Mouse (Mus musculus): ENCODE data around the gene Cfap126.
"Not testable (repeated sequence)": the region's sequence is repeated elsewhere in the genome, so short reads cannot be mapped to it uniquely, and the experiment has no call there.

Cfap126 gene

DNA sequence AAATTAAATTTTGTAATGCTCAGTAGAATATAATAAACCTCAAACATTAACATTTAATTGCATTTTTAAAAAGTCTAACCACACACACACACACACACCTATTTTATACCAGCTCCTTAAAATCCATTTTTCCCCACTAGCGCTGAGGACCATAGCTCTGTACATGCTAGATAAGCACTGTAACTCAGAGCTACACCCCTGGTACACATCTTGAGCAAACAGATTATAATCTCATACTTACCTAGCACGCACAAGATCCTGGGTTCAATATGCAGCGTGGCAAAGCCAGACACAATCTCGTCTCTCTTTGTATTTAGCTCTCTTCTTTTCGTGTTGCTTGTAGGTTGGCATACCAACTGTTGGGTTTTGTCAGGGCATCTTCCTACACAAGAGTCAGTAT is 10.7 kb downstream of the Cfap126 start:
- peak; percentile 57 for DNase-seq (ENCODE audit: low read depth, low spot score)

GRCm38 (mm10) chr1:171129251-171129650 is 15.5 kb downstream of the Cfap126 start:
- DNase-seq (ENCODE audit: low read depth, low spot score) = no peak

- no peak for DNase-seq (ENCODE audit: low read depth, low spot score)
Measured at GRCm38 (mm10) chr1:171130971-171131370, 17.3 kb downstream of the Cfap126 start.

DNA sequence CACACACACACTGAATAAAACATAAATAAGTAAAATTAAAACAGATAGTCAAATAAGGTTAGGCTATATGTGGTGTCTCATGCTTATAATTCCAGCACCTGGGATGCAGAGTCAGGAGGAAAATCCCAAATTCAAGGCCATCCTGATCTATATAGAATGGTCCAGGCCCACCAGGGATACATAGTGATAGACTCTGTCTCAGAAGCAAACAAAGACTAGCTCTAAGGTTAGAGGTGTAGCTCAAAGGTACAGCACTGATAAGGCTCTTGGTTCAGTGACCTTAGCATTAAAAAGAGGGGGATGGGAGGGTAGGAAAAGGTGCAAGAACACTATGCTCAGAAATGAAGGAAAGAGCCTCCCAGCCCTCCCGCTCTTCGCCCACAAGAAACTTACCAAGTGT is 21.9 kb downstream of the Cfap126 start:
- no peak for DNase-seq (ENCODE audit: low read depth, low spot score)

GRCm38 (mm10) chr1:171137486-171138155 is 23.9 kb downstream of the Cfap126 start:
- not testable (repeated sequence) for DNase-seq (ENCODE audit: low read depth, low spot score)

DNA sequence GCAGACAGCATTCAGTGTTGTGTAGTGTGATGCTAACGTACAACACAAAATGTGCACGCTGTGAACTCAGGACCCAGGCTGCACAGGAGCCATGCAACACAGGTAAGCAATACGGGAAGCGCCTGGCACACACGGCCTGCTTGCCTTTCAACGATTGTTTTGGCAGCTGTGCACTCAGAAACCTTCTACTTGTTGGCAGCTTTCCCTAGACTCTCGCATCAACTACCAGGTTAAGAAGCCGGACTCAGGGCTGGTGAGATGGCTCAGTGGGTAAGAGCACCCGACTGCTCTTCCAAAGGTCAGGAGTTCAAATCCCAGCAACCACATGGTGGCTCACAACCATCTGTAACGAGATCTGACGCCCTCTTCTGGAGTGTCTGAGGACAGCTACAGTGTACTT is 29.3 kb downstream of the Cfap126 start:
- DNase-seq (ENCODE audit: low read depth, low spot score) = not testable (repeated sequence)

- peak; percentile 95 for DNase-seq (ENCODE audit: low read depth, low spot score)
Measured at GRCm38 (mm10) chr1:171149974-171150760, 36.4 kb downstream of the Cfap126 start, which contains the start of the genes Sdhc and Mpz. Sdhc (minus strand) TSS chr1:171150603. Mpz (plus strand) TSS chr1:171150711.

DNA sequence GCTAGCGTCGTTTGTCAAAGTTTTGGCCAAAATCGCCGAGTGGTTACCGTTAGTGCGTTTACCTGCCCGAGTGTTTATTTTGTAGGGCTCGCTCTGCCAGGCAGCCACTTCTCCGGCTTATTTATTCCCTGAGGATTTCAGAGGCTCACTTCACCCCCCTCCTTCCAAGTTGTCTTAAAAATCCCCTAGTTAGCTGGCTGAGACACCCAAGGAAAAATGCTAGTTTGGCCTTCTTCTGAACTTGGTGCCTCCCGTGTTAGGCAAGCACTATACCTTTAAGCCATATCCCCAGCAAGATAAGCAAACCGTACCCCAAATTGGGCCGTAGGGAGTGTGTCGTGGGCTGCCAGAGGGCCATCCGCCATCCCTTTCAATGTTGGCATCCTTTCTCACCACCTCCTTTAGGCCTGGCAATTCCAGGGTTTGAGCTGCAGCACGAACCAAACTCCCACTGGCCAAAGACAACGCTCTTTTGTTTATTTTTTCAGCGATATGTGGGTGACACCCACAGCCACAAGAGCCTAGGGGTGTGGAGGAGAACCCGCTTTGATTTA is 37.2 kb downstream of the Cfap126 start:
- DNase-seq (ENCODE audit: low read depth, low spot score) = no peak

DNA sequence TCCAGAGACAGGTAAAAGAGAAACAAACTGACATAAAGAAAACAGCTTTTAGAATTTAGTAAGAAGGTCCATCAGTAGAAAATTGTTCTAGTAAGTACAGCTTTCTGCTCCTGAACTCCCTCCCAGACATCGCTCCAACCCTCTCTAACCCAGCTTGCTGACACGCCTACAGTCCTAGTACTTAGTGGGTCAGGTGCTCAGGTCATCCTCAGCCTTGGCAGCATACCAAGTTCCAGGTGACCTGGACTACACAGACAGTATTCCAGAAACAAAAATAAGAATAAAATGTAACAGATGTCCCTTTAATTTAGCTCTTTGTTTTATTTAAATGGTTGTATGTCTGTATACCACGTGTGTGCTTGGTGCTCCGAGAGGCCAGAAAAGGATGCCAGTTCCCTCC is 38.2 kb downstream of the Cfap126 start:
- DNase-seq (ENCODE audit: low read depth, low spot score) = no peak

DNA sequence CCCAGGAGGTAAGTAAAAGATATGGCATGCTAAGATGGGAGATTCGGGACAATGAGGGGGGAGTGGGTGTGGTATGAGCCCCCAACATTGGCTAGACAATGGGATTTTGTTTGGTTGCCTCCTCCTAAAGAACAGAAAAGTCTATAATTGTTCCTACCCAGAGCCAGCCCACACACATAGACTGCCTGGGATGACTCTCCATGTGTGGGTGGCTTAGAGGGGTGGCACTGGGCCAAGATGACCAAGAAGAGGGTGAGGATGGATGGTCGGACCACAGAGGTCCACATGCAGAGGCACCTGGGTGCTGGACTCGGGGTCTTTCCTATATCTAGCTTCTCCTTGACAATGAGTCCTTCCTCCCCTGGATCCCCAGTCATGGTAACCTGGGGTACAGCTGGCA is 42.9 kb downstream of the Cfap126 start:
- DNase-seq (ENCODE audit: low read depth, low spot score) = no peak

DNA sequence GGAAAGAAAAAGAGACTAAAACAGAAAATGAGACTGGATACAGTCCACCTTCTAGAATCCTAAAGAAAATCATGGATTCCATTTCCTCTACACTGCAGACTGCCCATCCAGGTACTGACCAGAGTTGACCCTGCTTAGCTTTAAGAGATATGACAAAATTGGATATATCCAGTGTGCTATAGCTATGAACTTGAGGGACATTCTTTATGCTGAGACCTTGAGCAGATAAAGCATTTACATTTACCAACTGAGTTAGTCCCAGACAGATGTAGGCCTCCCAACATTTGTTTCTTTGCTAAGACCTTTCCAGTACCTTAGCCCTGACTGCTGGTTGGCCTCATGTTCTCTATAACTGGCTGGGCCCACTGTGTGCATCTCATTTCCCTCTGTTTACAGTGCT is 44.2 kb downstream of the Cfap126 start:
- DNase-seq (ENCODE audit: low read depth, low spot score) = no peak

DNA sequence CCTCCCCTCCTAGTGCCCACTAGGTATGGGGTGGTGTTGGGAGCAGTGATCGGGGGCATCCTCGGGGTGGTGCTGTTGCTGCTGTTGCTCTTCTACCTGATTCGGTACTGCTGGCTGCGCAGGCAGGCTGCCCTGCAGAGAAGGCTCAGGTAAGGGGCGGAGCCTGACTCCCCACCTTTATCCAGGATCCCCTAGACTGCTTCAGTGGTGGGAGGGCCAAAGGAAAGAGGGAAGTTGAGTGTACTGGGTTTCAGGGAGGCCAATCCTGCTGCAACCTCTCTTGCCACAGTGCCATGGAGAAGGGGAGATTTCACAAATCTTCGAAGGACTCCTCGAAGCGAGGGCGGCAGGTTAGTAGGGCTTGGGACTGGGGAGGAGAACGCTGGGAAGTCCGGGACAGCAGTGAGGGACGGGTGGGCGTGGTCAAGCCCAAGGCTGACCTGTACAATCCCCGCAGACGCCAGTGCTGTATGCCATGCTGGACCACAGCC is 45.8 kb downstream of the Cfap126 start:
- DNase-seq (ENCODE audit: low read depth, low spot score) = no peak

- no peak for DNase-seq (ENCODE audit: low read depth, low spot score)
Measured at GRCm38 (mm10) chr1:171162526-171162925, 48.8 kb downstream of the Cfap126 start.

GRCm38 (mm10) chr1:171164258-171164657 is 50.5 kb downstream of the Cfap126 start:
- DNase-seq (ENCODE audit: low read depth, low spot score) = no peak

GRCm38 (mm10) chr1:171165629-171166345 is 52.1 kb downstream of the Cfap126 start:
- no peak for DNase-seq (ENCODE audit: low read depth, low spot score)

- DNase-seq (ENCODE audit: low read depth, low spot score) = no peak
Measured at GRCm38 (mm10) chr1:171168906-171169305, 55.2 kb downstream of the Cfap126 start.

- DNase-seq (ENCODE audit: low read depth, low spot score) = no peak
Measured at GRCm38 (mm10) chr1:171169913-171170312, 56.2 kb downstream of the Cfap126 start.

DNA sequence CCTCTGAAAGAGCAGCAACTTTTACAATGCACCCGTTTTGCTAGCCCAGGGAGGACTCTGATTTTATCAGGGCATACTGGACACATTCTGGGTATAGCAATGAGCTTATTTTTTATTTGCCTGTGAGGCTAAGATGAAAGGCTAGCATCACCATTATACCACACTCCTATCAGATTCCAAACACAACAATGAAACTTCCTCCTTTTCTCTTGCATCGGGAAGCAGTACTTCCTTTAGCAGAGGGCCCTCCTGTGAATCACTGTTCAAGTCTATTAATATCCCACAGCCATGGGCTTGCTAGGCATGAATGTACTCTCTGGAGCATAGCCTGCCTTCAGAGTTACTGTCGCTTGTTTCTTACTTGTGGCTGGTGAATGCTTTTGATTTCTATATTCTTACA is 57.4 kb downstream of the Cfap126 start:
- DNase-seq (ENCODE audit: low read depth, low spot score) = no peak

DNA sequence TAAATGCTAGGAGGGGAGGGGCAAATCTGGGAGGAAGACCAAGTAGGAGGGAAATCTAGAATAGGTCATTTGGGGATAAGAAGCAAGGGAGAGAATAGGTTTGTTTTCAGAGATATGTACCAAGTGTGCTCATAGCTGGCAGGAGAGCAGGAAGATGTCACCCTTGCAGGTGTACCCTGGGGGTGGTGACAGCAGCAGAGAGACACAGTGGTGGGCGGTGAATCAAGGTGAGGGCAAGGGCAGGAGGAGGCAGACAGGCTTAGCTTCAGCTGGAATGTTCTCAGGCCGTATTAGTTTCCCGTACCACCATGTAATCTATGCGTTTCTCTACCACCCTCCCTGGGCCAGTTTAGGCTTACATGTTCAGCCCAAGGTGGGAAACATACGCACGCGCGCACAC is 59.1 kb downstream of the Cfap126 start:
- no peak for DNase-seq (ENCODE audit: low read depth, low spot score)

All from c-Kit-negative CD71-positive TER-119-positive erythroid progenitor cells, embryonic 14.5 days (primary cell).